Mouse (Mus musculus) gastrocnemius, adult 8-10 months (tissue): Measurements from ENCODE around the gene Tnfaip3. TPM values are rescaled to one million over a fixed set of nuclear protein-coding genes. Genes with fewer than 3 reads are reported as not detected.

ENCODE experiments used
- DNase-seq, 2 experiments: peaks; one replicate each; pipeline ENCODE4 v3.0.0; 2022; ENCODE audit warnings: low spot score in 2 of 2
- total RNA-seq, 4 experiments: library from RNA; stranded (reverse); gene quantifications; 2 replicates each; pipeline ENCODE4 v1.2.4; 2022

The Tnfaip3 gene
- total RNA-seq, 4 experiments from 2014 or later: 1.4 to 2.7 (median 1.9) TPM

DNA sequence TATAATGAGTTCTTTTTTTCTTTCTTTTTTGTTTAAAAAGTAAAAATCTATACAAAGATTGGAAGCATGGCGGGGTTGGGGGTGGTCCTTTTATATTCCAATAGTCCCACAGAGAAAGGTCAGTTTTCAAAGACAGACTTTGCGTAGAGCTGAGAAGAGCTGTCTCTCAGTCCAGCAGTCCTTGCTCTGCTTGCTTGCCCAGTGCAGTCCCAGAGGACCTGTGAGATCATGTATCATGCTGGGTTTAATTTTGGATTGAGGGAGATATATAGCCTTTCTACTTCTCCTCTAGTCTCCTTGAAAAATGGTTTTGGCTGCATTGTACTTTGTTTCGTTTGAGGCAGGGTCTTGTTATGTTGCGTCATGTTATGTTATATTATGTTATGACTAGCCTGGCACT lies 49.9 kb downstream of the Tnfaip3 start:
- DNase-seq: peak in 1 of 2 experiments; percentile 45

DNA sequence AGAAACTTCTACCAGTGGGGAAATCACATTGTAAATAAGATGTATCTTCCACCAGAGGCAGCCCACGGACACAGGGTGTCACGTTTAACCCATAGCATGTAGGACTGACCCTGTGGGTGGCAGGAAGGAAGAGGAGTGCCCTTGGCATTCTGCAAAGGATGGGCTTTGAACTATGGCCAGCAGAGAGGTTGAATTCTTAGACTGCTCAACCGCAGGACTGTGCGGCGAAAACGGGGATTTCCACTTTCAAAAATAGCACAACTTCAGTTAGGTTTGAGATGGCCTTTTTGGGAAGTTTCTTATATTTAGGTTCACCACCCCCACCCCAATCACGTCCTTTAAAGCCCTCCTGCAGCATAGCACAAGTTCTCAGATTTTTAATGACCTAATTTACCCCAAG lies 50.6 kb downstream of the Tnfaip3 start:
- DNase-seq: no peak

DNA sequence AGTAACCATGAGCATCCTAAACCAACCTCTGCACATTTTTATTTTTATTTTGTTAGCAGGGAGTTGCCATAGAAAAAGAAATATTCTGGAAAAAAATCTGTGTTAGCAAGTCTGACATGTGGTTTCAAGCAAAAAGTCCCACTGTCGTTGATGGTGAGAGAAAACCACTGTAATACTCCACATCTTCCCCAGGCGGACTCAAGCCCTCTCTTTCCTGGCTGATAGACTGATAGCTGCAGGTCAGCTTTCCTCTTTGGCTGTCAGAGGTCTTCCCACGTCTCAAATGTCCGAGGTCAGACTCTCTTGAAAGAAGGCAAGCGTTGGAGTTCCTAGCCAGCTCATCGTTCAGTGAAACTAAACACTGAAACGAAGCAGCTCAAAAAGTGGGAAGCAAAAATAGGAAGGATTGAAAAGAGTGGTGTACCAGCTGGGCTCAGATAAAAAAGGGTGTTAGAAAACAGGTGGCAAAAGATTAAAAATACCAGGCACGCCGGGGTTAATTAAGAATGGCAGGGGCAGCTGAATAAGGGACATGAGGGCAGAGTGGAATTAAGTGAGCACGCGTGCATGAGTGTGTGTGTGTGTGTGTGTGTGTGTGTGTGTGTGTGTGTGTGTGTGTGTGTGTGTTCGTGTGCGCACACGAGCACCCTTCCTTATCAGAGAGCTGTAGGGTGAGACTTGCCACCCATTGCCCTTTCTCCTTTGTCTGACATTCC lies 55.5 kb downstream of the Tnfaip3 start:
- no peak for DNase-seq

DNA sequence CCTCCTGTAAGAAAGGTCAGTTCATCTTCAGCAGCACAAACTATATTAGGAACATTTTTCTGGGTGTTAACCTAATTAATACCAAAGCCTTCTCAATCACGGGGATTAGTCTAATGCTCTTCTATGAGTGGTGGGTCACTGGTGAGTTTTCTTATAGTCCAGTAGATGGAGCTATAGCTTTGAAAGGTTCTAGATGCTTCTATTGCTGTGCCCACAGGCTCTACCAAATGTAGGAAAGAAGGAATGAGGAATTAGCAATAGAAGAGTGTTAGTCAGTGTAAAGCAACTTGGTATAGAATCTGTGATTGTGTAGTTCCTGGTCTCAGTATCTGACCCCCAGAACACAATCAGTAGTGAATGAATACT lies 61.8 kb downstream of the Tnfaip3 start:
- no peak for DNase-seq

DNA sequence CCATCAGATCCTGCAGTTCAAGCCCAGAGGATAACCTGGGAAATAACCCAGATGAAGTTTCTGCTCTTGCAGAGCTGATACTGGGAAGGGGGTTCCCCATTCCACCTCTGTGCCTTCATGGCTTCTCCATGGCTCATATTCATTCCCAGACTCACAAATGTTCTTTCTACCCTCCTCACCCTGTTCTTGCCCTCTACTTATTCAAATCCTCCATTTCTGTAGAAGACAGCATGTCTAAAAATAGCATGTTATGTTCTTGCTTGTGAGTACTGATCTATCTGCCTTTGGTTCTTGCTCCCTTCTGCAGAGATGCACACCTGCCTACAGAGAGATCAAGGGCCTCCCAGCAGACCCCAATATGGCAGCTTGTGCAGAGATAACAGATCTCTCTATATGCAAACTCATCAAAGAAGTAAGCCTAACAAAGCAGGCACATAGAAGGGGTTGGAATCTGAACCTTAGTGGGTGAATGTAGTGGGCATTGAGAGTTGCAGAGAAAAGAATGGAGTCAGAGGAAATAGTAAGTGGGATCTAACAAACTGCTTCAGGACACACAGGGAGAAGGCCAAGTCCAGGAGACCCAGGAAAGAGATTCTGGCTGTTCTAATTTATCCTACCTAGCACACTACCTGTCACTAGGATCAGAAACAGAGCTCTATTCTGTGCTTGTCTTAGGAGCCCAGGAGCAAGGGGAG lies 62.3 kb downstream of the Tnfaip3 start:
- DNase-seq: no peak

Other genes with a start within 250 kb of the Tnfaip3 start
- gene Gm4922, start 228.9 kb downstream of the Tnfaip3 start, total RNA-seq: not detected
- gene Perp, start 170.6 kb downstream of the Tnfaip3 start, total RNA-seq: 1 to 10 TPM; 1.1 to 2.6 (median 1.5) TPM